Mouse (Mus musculus) ES-Bruce4 (cell line): ENCODE data around the gene Kdm5b. TPM values are rescaled to one million over a fixed set of nuclear protein-coding genes. Genes with fewer than 3 reads are reported as not detected.

Source experiments
- H3K27ac ChIP-seq: 2 replicates; pipeline ENCODE4 v1.5.1; 2012; ENCODE audit warnings: low read length, inconsistent platforms; ENCODE audit not compliant: insufficient read depth
- H3K27me3 ChIP-seq: 2 replicates; pipeline ENCODE4 v1.6.1; 2012; ENCODE audit warnings: mild to moderate bottlenecking, low read length, inconsistent platforms; ENCODE audit not compliant: control insufficient read depth, poor library complexity, insufficient read depth, severe bottlenecking
- H3K36me3 ChIP-seq: 2 replicates; pipeline ENCODE4 v1.6.1; 2012; ENCODE audit warnings: inconsistent platforms, mild to moderate bottlenecking, low read length, moderate library complexity; ENCODE audit not compliant: control insufficient read depth, poor library complexity, insufficient read depth, severe bottlenecking
- H3K4me1 ChIP-seq: one replicate; pipeline ENCODE4 v1.8.1; 2011; ENCODE audit warnings: low read length; ENCODE audit not compliant: control insufficient read depth, insufficient read depth
- H3K4me3 ChIP-seq: 2 replicates; pipeline ENCODE4 v1.5.1; 2011; ENCODE audit warnings: low read depth, mild to moderate bottlenecking, low read length
- H3K9ac ChIP-seq: 2 replicates; pipeline ENCODE4 v1.6.1; 2012; ENCODE audit warnings: low read depth, mild to moderate bottlenecking, inconsistent platforms; ENCODE audit not compliant: poor library complexity, severe bottlenecking
- H3K9me3 ChIP-seq: replicated peaks from 2 replicates; pipeline ENCODE4 v1.6.1; 2012; ENCODE audit warnings: mild to moderate bottlenecking, low read length, inconsistent platforms; ENCODE audit not compliant: control insufficient read depth, poor library complexity, insufficient read depth, severe bottlenecking
- CTCF ChIP-seq: IDR thresholded peaks from one replicate; pipeline ENCODE4 v1.8.1; 2011; ENCODE audit warnings: low read depth, low read length
- EP300 ChIP-seq: IDR thresholded peaks from 2 replicates; pipeline ENCODE4 v1.6.1; 2011; ENCODE audit warnings: low read depth, low read length; ENCODE audit not compliant: insufficient read depth
- POLR2A ChIP-seq: IDR thresholded peaks from one replicate; pipeline ENCODE4 v1.8.1; 2011; ENCODE audit warnings: low read length; ENCODE audit not compliant: insufficient read depth
- polyA plus RNA-seq: library from polyadenylated mRNA; stranded (reverse); fragments of >200 nt; gene quantifications from 2 replicates; pipeline ENCODE4 v1.2.4, GENCODE M21; 2011; ENCODE audit warnings: low read depth; ENCODE audit not compliant: missing spikeins, insufficient read depth, insufficient read length

The Kdm5b gene
- polyA plus RNA-seq, 1 experiment = 181 TPM

GRCm38 (mm10) chr1:134570171-134570570 is 10.2 kb downstream of the Kdm5b start:
- Histone ChIP-seq H3K27ac (peak overlapping the region; percentile 96), H3K27me3 (no peaks in the 10 kb centered on the region), H3K4me3 (peak overlapping the region; percentile 35; the same call in 1 of the 2 replicates), H3K9me3 (no peaks in the 10 kb centered on the region), H3K9ac (no peak overlapping the region), H3K4me1 (peaks cover 5% of the 10 kb centered on the region), H3K36me3 (no peaks in the 10 kb centered on the region; the same call in 1 of the 2 replicates)
- TF ChIP-seq EP300 (no peak), CTCF (no peak), POLR2A (no peak)

- Histone ChIP-seq H3K27me3 (no peaks in the 10 kb centered on the region), H3K4me1 (peaks cover 5% of the 10 kb centered on the region), H3K36me3 (no peaks in the 10 kb centered on the region; the same call in 1 of the 2 replicates), H3K9ac (peak overlapping the region; percentile 82), H3K9me3 (no peaks in the 10 kb centered on the region), H3K4me3 (no peak overlapping the region), H3K27ac (peak overlapping the region; percentile 96)
- TF ChIP-seq POLR2A = no peak
- TF ChIP-seq CTCF = no peak
- TF ChIP-seq EP300 = no peak; the same call in 1 of the 2 replicates
These were observed 10.7 kb downstream of the Kdm5b start for GRCm38 (mm10) chr1:134570631-134571030.

DNA sequence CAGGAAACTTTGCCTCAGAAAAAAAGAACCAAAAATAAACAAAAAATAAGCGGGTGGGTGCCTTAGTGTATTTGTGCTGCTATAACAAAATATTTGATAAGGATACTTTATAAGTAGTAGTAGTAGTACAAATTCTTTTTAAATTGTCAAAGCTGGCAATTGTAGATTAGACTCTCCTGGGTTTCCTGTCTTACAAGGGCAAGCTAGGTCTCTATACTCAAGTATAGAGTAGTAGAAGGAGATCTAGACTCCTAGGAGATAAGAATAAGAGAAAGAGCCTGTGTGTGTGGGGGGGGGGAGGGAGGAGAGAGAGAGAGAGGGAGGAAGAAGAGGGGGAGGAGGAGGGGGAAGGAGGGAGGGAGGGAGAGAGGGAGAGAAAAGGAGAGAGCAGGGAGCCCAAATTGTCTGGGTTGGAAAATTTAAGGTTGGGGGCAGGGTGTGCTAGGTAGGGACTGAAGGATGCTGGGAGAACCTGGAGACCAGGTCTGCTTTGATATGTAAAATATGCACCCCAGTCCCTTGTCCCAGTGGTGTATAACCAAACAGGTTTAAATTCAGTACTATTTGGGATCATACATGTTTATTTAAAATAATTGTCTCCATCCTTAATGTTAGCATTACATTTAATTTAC is 13.4 kb downstream of the Kdm5b start:
- Histone ChIP-seq H3K9me3 (no peaks in the 10 kb centered on the region), H3K27ac (peak overlapping the region; percentile 95), H3K4me1 (peaks cover 1% of the 10 kb centered on the region), H3K27me3 (no peaks in the 10 kb centered on the region), H3K4me3 (peak overlapping the region; percentile 44; the same call in 1 of the 2 replicates), H3K36me3 (no peaks in the 10 kb centered on the region; the same call in 1 of the 2 replicates), H3K9ac (peak overlapping the region; percentile 47; the same call in 1 of the 2 replicates)
- TF ChIP-seq EP300 = 0 out of 2 replicates have a peak, but pooled peaks have one; percentile 14
- TF ChIP-seq POLR2A = no peak
- TF ChIP-seq CTCF = no peak

DNA sequence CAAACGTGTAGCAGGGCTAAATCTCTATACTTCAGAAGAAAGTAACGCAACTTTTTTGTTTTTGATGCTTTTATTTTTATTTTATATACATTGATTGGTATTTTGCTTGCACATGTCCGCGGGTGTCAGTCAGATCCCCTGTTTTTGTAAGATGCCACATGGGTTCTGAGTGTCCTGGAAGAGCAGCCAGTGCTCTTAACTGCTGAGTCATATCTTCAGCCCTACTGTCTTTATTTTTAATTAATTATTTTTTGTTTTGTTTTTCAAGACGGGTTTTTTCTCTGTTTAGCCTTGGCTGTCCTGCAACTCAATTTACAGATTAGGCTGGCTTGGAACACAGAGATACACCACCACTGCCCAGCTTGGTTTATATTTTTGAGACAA is 14.0 kb downstream of the Kdm5b start:
- H3K4me3 ChIP-seq = no peak overlapping the region
- TF ChIP-seq POLR2A (no peak), EP300 (no peak), CTCF (no peak)
- H3K9me3 ChIP-seq = no peaks in the 10 kb centered on the region
- H3K36me3 ChIP-seq = no peaks in the 10 kb centered on the region; the same call in 1 of the 2 replicates
- peaks cover 1% of the 10 kb centered on the region for H3K4me1 ChIP-seq
- 0 out of 2 replicates have a peak overlapping the region, but pooled peaks have one; percentile 54 for H3K27ac ChIP-seq
- no peaks in the 10 kb centered on the region for H3K27me3 ChIP-seq
- H3K9ac ChIP-seq = peak overlapping the region; percentile 47

DNA sequence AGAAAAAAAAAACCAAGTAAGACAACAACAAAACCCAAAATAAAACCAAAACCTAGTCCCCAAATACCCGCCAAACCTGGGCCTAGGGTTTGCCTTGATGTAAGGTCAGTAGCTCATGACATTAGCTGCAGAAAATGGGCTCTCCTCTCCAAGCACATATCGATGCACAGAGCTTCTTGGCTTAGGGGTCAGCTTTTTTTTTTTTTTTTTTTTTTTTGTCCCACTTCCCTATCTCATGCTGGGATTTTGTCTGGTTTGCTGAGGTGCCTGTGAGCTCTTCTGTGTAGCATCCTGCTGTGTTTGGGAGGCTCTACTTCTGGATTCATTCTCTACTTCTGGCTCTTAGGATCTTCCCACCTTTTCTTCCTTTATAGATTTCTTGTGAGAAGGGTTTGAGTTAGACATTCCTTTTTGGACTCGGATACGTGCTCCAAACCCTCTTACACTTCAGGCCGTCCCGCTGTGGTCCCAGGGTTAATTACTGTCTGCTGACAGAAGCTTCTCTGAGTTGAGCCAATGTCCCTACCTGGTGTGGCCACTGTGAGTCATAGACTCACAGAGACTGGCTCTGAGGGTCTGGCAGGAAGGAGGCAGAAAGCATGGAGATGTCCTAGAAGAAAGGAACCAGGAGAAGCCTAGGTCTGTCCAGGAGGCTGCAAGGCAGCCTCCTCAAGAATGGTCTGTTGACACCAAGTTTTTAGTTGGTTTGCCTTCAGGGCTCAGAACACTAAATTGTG is 17.6 kb downstream of the Kdm5b start:
- H3K9me3 ChIP-seq = no peaks in the 10 kb centered on the region
- no peak for TF ChIP-seq POLR2A
- TF ChIP-seq EP300 = no peak
- TF ChIP-seq CTCF = no peak
- peak overlapping the region; percentile 8; the same call in 1 of the 2 replicates for H3K27ac ChIP-seq
- no peaks in the 10 kb centered on the region for H3K27me3 ChIP-seq
- H3K9ac ChIP-seq = no peak overlapping the region; the same call in 1 of the 2 replicates
- H3K4me1 ChIP-seq = peaks cover 3% of the 10 kb centered on the region
- peaks cover 3% of the 10 kb centered on the region; the same call in 1 of the 2 replicates for H3K36me3 ChIP-seq
- no peak overlapping the region for H3K4me3 ChIP-seq

DNA sequence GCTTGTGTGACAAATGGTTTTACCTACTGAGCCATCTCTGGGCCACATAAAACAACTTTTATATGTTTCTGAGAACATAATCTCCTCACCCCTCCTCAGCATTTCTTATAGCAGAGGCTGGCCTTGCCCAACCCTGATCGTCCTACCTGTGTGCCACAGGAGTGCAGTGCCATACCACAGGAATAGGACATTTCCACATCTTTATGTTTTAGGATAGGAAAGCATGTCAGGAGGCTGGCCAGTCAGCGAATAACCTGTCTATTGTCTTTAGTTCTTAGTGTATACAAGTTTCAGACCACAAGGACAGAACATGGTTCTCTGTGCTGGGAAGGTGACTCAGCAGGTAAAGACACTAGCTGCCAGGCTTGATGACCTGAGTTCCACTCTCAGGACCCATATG is 20.8 kb downstream of the Kdm5b start:
- TF ChIP-seq CTCF (no peak), EP300 (no peak), POLR2A (no peak)
- Histone ChIP-seq H3K36me3 (peaks cover 11% of the 10 kb centered on the region), H3K4me3 (no peak overlapping the region), H3K9me3 (no peaks in the 10 kb centered on the region), H3K4me1 (peaks cover 3% of the 10 kb centered on the region), H3K9ac (no peak overlapping the region), H3K27me3 (no peaks in the 10 kb centered on the region), H3K27ac (0 out of 2 replicates have a peak overlapping the region, but pooled peaks have one; percentile 31)
